Mouse (Mus musculus): Measurements from ENCODE around the gene 4921530L21Rik.

4921530L21Rik gene

DNA sequence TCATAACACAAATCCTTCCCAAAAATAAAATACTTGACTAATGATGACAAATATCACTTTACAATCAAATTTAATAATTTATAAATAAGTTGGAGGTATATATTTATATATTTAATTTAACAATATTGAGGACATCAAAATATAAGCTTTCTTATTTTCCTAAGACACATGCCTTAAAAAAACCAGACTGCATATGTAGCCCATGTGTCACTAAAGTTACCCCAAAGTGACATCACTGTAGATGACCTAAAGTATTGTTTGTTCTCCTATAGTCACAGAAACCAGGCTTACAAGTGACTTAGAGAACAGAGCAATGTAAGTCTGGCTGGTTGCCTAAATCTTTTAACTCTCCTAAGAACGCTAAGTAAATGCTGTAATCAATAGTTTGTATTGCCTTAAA lies at the start of gene 4921530L21Rik:
4921530L21Rik (plus strand) TSS at position 301 of the 400 bp plus-strand sequence.
- no peak for DNase-seq (ENCODE audit: low spot score)

DNA sequence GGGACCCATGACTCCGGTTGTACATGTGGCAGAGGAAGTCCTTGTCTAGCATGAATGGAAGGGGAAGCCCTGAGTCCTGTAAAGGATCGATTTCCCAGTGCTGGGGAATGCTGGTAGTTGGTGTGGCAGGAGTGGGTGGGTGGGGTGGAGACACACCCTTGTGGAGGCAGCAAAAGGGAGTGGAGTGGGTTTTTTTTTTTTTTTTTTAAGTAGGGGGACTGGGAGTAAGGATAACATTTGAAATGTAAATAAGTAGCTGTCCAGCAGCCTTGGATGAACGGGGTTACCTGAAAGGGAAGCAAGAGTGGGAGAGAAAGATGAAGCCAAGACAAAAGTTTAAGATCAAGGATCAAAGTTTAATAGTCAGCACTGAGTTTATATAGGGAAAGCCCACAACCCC lies 47.2 kb upstream of the 4921530L21Rik start:
- no peak for DNase-seq (ENCODE audit: low spot score)

DNA sequence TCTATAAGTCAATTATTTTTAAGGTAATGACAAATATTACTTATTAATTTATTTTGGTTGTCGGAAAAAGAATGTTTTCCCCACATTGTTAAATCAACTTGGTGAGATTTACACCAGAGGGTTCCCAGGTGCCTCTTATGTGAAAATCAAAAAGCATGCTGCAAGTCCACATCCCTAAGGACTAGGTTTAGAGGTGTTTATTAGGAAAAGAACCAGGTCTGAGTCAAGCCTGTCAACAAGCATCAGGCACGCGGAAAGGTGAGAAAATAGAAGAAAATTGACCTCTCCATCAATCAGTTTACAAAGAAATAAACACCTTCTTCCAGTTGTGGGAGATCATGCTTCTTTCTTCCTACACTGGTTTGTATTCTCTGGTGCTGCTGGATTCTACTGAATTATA lies 18.1 kb upstream of the 4921530L21Rik start:
- DNase-seq (ENCODE audit: low spot score), result no peak

DNA sequence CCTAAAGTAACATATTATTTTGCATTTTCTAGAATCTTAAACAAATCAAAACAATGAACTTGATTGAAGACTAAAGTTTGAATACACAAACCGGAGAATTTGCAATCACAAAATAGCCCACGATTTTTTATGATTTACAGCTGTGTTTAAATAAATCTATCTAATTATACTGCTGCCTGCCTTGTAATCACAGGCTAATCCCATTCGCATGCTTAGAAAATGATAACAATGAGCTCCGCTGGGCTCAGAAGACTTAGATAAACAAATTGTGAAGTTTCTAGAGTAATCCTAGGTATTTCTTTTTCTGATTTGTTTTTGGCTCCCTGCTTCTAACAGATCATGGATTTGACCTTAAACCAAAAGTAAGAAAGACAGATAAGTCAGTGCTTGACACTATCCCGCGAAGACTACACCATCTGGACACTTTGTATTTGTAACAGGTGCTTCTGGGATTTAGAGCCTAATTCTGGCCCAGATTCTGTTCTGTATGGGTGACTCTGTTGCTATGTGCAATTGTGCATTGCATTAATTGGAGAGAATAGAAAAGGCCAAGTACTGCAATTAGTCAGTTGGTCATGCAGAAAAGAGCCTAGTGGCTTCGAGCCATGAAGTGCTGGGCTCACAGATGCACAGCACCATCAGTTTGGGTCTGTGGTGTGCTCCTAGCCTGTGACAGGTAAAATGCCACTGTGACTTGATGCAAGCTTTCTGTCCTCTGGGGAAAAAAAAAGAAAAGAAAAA lies 15.2 kb upstream of the 4921530L21Rik start:
- DNase-seq (ENCODE audit: low spot score), result no peak

DNA sequence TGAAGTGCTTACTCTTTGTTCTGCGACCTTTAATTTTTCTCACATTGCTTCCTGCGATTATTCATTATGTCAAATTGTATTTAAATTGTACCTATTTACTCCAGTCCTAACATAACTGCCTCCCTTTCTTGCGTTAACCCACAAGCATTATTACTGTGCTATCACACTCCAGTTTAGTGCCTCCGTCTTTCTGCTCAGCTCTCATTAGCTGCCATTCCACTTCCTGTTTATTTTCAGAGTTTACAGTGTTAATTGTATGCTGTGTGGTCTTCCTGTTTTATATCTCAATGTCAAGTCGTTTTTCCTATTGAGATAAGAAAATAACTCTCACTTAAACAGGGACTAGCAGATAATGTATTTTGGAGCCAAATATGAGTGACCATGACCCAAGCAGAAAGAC lies 9.0 kb upstream of the 4921530L21Rik start:
- DNase-seq (ENCODE audit: low spot score), result no peak

DNA sequence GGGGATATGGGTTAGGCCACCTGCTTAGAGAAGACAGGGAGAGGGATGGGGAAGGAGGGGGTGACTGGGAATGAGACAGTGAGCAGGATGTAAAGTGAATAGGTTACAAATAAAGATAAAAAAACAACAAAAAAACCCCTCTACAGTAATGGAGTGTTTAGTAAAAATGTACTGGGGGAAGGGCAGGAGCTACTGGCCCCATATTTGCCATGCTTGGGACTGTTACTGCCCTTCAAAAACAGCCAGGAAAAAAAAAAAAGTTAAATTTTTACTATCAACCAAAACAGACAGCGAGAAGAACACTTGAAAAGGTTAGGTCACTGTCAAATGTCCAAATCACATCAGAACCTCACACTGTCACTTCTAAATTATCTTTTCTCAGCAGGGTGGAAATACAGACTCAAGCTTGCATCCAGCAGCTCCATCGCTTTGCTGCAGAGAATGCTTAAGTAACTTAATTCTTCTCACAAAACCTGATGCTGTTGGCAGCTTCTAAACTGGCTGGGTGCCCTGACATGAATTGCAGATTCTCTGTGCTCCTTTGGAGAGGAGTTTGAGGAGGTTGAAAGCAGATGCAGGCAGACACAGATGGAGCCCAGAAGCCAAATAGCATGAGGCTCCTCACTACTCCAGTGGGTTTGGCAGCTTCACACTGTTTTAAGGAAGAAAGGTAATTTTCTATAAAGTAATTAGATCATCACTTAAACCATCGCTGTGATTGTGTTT lies 4.1 kb upstream of the 4921530L21Rik start:
- no peak for DNase-seq (ENCODE audit: low spot score)

DNA sequence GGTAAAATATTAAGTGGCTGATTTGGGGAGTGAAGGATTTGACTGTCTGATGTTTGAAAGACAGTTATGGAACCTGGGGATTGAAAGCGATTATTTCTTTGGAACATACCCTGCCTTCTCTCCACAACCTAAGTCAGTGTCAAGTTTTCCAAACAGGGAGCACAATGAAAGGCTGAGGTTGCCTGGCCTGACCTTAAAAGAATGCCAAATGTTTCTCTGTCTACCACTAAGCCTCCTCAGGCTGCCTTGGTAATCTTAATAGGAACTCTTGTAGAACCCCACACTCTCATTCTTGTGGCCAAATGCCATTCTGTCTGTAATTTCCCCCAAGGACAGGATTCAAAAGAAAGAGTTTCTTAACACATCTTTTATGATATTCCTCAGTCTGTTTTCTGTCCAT lies 3.5 kb upstream of the 4921530L21Rik start:
- DNase-seq (ENCODE audit: low spot score), result no peak

DNA sequence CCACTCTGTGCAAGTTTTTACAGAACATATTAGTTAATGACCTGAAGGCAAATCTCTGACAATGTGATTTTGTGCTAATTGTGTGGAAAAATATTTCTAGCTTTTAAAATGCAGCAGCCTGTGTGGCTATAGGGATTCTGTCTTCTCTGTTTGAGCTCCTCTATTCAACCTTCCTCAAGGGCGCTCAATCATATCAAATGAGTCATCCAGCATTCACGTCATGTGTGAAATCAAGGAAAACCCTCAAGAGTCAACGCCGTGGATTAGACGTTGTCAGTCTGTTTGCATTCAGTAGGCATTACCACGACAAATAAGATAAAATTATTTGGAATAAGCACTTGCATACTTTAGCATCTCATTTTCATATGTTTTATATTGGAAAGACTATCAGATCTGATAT lies 18.4 kb downstream of the 4921530L21Rik start:
- DNase-seq (ENCODE audit: low spot score), result no peak

DNA sequence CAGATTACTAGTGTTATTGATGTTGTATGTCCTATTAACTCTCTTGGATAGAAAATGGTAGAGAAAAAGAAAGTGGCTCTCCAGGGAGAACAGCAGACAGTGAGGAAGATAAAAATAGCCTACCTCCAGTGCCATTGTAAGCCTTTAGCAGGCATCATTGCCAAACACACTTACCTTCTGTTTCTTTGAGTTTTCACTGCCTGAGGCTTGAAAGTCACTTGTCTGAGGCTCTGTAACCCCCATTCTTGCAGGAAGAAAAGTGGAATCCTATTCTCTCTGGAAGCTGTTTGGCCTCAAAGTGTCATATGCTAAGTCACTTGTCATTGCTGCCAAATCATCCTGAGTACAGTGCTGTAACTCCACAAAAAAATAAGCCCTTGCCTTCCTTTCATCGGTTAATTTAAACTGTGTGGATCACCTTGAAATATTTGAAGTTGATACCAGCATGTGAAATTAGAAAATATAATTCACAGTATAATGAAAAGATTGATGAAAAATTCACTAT lies 23.6 kb downstream of the 4921530L21Rik start:
- DNase-seq (ENCODE audit: low spot score), result no peak

DNA sequence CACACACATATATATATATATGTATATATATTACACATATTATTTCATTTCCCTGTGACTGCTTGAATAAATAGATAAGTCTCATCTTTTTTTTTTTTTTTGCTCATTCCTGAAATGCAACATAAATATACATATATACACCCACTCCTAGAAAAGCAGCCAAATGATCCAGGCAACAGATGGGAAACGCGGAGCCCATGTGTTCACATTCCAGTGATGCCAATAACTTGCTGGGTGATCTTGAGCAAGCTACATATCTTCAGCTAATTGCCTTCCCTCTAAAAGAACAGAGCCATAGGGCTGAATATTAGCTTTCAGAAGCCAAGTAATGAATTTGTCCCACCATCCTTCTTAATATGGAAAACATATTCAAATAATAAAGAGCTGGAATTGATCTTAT lies 32.2 kb downstream of the 4921530L21Rik start:
- no peak for DNase-seq (ENCODE audit: low spot score)

DNA sequence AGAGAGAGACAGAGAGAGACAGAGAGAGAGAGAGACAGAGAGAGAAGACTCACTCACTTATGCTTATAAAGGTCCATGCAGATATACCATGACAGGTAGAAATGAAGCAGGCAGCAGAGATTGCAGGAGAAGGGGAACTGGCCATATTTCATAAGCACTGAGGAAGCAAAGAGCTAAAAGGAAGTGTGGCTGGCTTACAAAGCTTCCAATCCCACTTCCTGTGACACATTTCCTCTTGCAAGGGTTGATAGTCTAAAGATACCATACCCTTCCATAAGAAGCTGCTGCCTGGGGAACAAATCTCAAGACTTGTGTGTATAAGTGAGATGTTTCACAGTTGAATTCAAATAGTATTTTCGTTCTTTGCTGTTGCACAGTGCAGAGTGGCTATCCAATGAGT lies 45.7 kb downstream of the 4921530L21Rik start:
- DNase-seq (ENCODE audit: low spot score), result no peak

DNA sequence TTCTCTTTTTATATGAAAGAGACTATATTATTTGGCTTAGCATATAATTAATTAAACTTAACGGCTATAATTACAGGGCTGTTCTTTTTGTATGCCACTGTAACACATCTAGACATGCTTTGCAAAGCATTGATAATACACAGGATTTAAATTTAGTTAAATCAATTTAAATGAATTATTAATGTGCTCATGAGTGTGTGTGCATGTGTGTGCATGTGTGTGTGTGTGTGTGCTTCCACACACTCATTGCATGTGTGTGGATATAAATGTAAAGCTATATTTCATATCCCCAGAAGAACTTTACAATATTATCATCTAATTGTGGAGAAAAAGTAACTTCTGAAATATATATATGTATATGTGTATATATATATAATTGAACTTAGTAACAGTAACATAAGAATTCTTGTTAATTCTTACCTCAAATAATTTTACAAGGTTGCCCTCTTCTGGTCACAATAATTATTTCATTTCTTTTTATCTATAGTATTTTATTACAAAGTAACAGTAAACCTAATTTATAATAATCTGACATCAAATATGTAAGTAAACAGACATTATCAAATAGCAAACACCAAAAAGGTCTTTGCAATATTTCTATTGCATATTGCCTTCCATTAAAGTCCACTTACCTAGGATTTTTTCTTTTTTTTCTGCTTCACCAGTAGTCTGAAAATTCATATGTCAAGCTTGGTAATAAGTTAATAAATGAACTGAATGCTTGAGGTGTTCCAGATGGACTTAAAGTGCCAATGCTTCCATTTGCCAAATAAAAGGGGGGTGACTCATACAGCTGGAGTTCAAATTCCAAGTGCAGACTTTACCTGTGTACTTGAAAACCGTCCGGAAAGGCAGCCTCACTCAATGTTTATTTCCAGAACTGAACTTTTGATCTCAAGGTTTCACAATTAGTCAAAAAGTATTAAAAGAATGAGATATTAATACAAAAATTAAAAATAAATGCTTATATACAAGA lies 47.0 kb downstream of the 4921530L21Rik start:
- no peak for DNase-seq (ENCODE audit: low spot score)
